Mouse (Mus musculus): ENCODE measurements at regions not wholly inside any gene's neighbourhood (a gene's known extent, or its start where the extent isn't known, plus 50 kb on each side); places are given as distances from the start of the nearest gene placed in this dataset.

- intact Hi-C loops (cut with DNase I): no loop called here
Measured at GRCm38 (mm10) chr16:93425731-93426130, 178.1 kb downstream of the Setd4 start.

GRCm38 (mm10) chr16:93423174-93423573 is 180.7 kb downstream of the Setd4 start:
- DNase-seq (ENCODE audit: low spot score in 2 of 2): no peak
- intact Hi-C loops (cut with DNase I): no loop called here

More at GRCm38 (mm10) chr16:93425731-93426130, 178.1 kb downstream of the Setd4 start:
- no peak for DNase-seq (ENCODE audit: low spot score in 2 of 2)

GRCm38 (mm10) chr16:93422221-93422620 is 181.6 kb downstream of the Setd4 start:
- intact Hi-C loops (cut with DNase I): no loop called here
- no peak for DNase-seq (ENCODE audit: low spot score in 2 of 2)

- peak in 1 of 2 experiments; percentile 13 for DNase-seq (ENCODE audit: low spot score in 2 of 2)
- intact Hi-C loops (cut with DNase I): no loop called here
Measured at GRCm38 (mm10) chr16:93418246-93418645, 185.6 kb downstream of the Setd4 start.

- intact Hi-C loops (cut with DNase I): no loop called here
- DNase-seq (ENCODE audit: low spot score in 2 of 2): no peak
Measured at GRCm38 (mm10) chr16:93417831-93418230, 186.0 kb downstream of the Setd4 start.

GRCm38 (mm10) chr16:93392024-93392675 is 211.7 kb downstream of the Setd4 start:
- peak in 1 of 2 experiments; percentile 25 for DNase-seq (ENCODE audit: low spot score in 2 of 2)
- intact Hi-C loops (cut with DNase I): no loop called here

- intact Hi-C loops (cut with DNase I): no loop called here
- DNase-seq (ENCODE audit: low spot score in 2 of 2): no peak
Measured at GRCm38 (mm10) chr16:93387578-93388116, 216.2 kb downstream of the Setd4 start.

GRCm38 (mm10) chr16:93384039-93384537 is 219.8 kb downstream of the Setd4 start:
- intact Hi-C loops (cut with DNase I): loop anchor here (2.0 kb wide), 1 partner anchor 53 kb away; no protein-coding TSS in a partner anchor
- peak; percentile 16 to 82 for DNase-seq (ENCODE audit: low spot score in 2 of 2)

GRCm38 (mm10) chr16:93382945-93383344 is 220.9 kb downstream of the Setd4 start:
- intact Hi-C loops (cut with DNase I): loop anchor here (2.0 kb wide), 1 partner anchor 14 kb away; no protein-coding TSS in a partner anchor
- DNase-seq (ENCODE audit: low spot score in 2 of 2): no peak

GRCm38 (mm10) chr16:93380717-93381671 is 222.9 kb downstream of the Setd4 start:
- intact Hi-C loops (cut with DNase I): no loop called here

GRCm38 (mm10) chr16:93380117-93380516 is 223.7 kb downstream of the Setd4 start:
- DNase-seq (ENCODE audit: low spot score in 2 of 2): peak in 1 of 2 experiments; percentile 33
- intact Hi-C loops (cut with DNase I): no loop called here

More at GRCm38 (mm10) chr16:93380717-93381671, 222.9 kb downstream of the Setd4 start:
- peak in 1 of 2 experiments; percentile 21 for DNase-seq (ENCODE audit: low spot score in 2 of 2)

GRCm38 (mm10) chr16:93379611-93380010 is 224.3 kb downstream of the Setd4 start:
- intact Hi-C loops (cut with DNase I): no loop called here
- DNase-seq (ENCODE audit: low spot score in 2 of 2): peak in 1 of 2 experiments; percentile 43

- intact Hi-C loops (cut with DNase I): no loop called here
- peak in 1 of 2 experiments; percentile 28 for DNase-seq (ENCODE audit: low spot score in 2 of 2)
Measured at GRCm38 (mm10) chr16:93374669-93375068, 229.2 kb downstream of the Setd4 start.

GRCm38 (mm10) chr16:93369766-93370146 is 234.1 kb downstream of the Setd4 start:
- DNase-seq (ENCODE audit: low spot score in 2 of 2): peak in 1 of 2 experiments; percentile 29
- intact Hi-C loops (cut with DNase I): loop anchor here (2.0 kb wide), 1 partner anchor 13 kb away; no protein-coding TSS in a partner anchor

- intact Hi-C loops (cut with DNase I): loop anchor here (2.0 kb wide), 1 partner anchor 14 kb away; no protein-coding TSS in a partner anchor
- DNase-seq (ENCODE audit: low spot score in 2 of 2): peak; percentile 20 to 75
Measured at GRCm38 (mm10) chr16:93368824-93369765, 234.8 kb downstream of the Setd4 start.

- no peak for DNase-seq (ENCODE audit: low spot score in 2 of 2)
- intact Hi-C loops (cut with DNase I): loop anchor here (2.0 kb wide), 1 partner anchor 15 kb away; no protein-coding TSS in a partner anchor
Measured at GRCm38 (mm10) chr16:93367995-93368394, 235.9 kb downstream of the Setd4 start.

GRCm38 (mm10) chr16:93367246-93367805 is 236.5 kb downstream of the Setd4 start:
- no peak for DNase-seq (ENCODE audit: low spot score in 2 of 2)
- intact Hi-C loops (cut with DNase I): no loop called here

- DNase-seq (ENCODE audit: low spot score in 2 of 2): no peak
- intact Hi-C loops (cut with DNase I): no loop called here
Measured at GRCm38 (mm10) chr16:93366383-93366941, 237.4 kb downstream of the Setd4 start.

All from left cerebral cortex, postnatal 25 days (tissue).